Mouse (Mus musculus) neural tube, embryonic 12.5 days (tissue): ENCODE results near the gene Tert. TPM values are rescaled to one million over a fixed set of nuclear protein-coding genes. Genes with fewer than 3 reads are reported as not detected.

ENCODE experiments used
- ATAC-seq: fragments of 200-750 bp; cut with Nextera tagmentation; 2 replicates; pipeline ENCODE4 v1.8.0; 2017; ENCODE audit warnings: low read depth, mild to moderate bottlenecking, moderate TSS enrichment, moderate library complexity; ENCODE audit not compliant: low FRiP score
- H3K27ac ChIP-seq: fragments of 300-500 bp; sonication (generic); 2 replicates; pipeline ENCODE4 v1.5.1; 2016
- H3K27me3 ChIP-seq: fragments of 300-500 bp; sonication (generic); replicated peaks from 2 replicates; pipeline ENCODE4 v1.6.1; 2016; ENCODE audit warnings: mild to moderate bottlenecking
- H3K36me3 ChIP-seq: fragments of 300-500 bp; sonication (generic); 2 replicates; pipeline ENCODE4 v1.6.1; 2016; ENCODE audit warnings: mild to moderate bottlenecking
- H3K4me1 ChIP-seq: fragments of 300-500 bp; sonication (generic); 2 replicates; pipeline ENCODE4 v1.6.1; 2016
- H3K4me2 ChIP-seq: fragments of 300-500 bp; sonication (generic); replicated peaks from 2 replicates; pipeline ENCODE4 v1.6.1; 2016; ENCODE audit warnings: mild to moderate bottlenecking
- H3K4me3 ChIP-seq: fragments of 300-500 bp; sonication (generic); 2 replicates; pipeline ENCODE4 v1.5.1; 2016
- H3K9ac ChIP-seq: fragments of 300-500 bp; sonication (generic); 2 replicates; pipeline ENCODE4 v1.6.1; 2016; ENCODE audit warnings: mild to moderate bottlenecking
- H3K9me3 ChIP-seq: fragments of 300-500 bp; sonication (generic); 2 replicates; pipeline ENCODE4 v1.6.1; 2016; ENCODE audit warnings: mild to moderate bottlenecking
- WGBS: fragments of 180-500 bp; shearing (Covaris S2); methylation state at CpG from one replicate; pipeline ENCODE4 v1.1.7; 2016; 5-methylcytosine and 5-hydroxymethylcytosine counted together
- polyA plus RNA-seq: library from polyadenylated mRNA; unstranded; fragments of >200 nt; fragmentation: Nextera tagmentation; extraction: Ambion mirVana; gene quantifications from 2 replicates; pipeline ENCODE4 v1.2.1, GENCODE M21; 2016

The Tert gene
- 5.6 and 6.1 TPM in 2 replicates for polyA plus RNA-seq

DNA sequence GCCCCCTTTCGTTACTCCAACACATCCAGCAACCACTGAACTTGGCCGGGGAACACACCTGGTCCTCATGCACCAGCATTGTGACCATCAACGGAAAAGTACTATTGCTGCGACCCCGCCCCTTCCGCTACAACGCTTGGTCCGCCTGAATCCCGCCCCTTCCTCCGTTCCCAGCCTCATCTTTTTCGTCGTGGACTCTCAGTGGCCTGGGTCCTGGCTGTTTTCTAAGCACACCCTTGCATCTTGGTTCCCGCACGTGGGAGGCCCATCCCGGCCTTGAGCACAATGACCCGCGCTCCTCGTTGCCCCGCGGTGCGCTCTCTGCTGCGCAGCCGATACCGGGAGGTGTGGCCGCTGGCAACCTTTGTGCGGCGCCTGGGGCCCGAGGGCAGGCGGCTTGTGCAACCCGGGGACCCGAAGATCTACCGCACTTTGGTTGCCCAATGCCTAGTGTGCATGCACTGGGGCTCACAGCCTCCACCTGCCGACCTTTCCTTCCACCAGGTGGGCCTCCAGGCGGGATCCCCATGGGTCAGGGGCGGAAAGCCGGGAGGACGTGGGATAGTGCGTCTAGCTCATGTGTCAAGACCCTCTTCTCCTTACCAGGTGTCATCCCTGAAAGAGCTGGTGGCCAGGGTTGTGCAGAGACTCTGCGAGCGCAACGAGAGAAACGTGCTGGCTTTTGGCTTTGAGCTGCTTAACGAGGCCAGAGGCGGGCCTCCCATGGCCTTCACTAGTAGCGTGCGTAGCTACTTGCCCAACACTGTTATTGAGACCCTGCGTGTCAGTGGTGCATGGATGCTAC lies at the start of gene Tert:
TSS of gene Tert (plus strand) at position 167 of the 805 bp plus-strand sequence.
- Histone ChIP-seq H3K36me3 (peaks cover 4% of the 10 kb centered on the region; the same call in 1 of the 2 replicates), H3K27me3 (no peaks in the 10 kb centered on the region), H3K4me1 (peaks cover 12% of the 10 kb centered on the region), H3K27ac (no peak within 1 kb of the TSS), H3K9me3 (no peaks in the 10 kb centered on the region), H3K4me3 (peak within 1 kb of the TSS; percentile 52), H3K4me2 (peak within 1 kb of the TSS; percentile 92), H3K9ac (peak within 1 kb of the TSS; percentile 69)
- peak; percentile 78 for ATAC-seq
- WGBS, result 14% methylated on average over 47 of the region's 47 CpGs

DNA sequence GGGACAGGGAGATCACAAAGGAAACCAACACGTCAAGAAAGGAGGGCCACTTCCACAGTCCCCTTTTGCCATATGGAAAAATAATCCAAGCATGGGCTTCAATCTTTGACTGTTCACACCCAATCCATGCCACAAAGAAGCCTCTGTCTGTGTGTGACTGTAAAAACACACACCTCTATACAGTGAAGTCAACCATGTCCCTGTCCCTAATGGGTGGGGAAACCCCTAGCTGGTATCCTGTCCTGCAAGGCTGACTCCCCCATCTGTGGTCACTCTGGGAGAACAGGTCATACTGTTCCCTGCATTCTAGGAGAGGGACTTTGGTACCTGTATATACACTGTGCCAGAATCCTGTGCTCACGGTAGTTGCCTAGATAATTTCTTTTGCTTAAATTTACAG lies 49.4 kb upstream of the Tert start:
- H3K9ac ChIP-seq, result no peak overlapping the region
- no peaks in the 10 kb centered on the region for H3K9me3 ChIP-seq
- H3K27ac ChIP-seq, result no peak overlapping the region
- ATAC-seq, result no peak
- H3K27me3 ChIP-seq, result 0 out of 2 replicates have a peak, but pooled peaks cover 4% of the 10 kb centered on the region
- no peaks in the 10 kb centered on the region for H3K4me1 ChIP-seq
- H3K36me3 ChIP-seq, result no peaks in the 10 kb centered on the region
- H3K4me2 ChIP-seq, result no peak overlapping the region
- H3K4me3 ChIP-seq, result no peak overlapping the region
- 70% methylated on average over 2 of the region's 2 CpGs for WGBS

DNA sequence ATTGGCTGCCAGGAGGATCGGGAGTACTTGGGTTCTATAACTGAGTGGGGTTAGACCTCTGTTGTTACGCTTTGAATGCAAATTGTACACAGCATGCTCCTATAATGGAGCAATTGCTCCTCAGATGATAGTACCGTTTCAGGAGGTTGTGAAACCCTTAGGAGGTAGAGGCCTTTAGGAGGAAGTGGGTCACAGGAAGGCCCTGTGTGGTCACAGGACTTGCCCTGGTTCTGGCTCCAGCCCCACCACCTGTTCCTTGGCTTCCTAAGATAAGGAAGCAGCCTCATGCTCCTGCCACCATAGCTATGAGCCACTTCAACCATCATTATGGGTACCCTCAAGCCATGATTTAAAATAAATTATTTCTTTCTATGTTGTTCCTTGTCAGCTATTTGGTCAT lies 35.2 kb upstream of the Tert start:
- 81% methylated on average over 3 of the region's 3 CpGs for WGBS
- H3K4me2 ChIP-seq, result no peak overlapping the region
- H3K27me3 ChIP-seq, result peaks cover 3% of the 10 kb centered on the region; the same call in 1 of the 2 replicates
- ATAC-seq, result no peak
- no peak overlapping the region for H3K4me3 ChIP-seq
- H3K27ac ChIP-seq, result no peak overlapping the region
- no peaks in the 10 kb centered on the region for H3K9me3 ChIP-seq
- H3K9ac ChIP-seq, result no peak overlapping the region
- no peaks in the 10 kb centered on the region for H3K36me3 ChIP-seq
- H3K4me1 ChIP-seq, result no peaks in the 10 kb centered on the region

DNA sequence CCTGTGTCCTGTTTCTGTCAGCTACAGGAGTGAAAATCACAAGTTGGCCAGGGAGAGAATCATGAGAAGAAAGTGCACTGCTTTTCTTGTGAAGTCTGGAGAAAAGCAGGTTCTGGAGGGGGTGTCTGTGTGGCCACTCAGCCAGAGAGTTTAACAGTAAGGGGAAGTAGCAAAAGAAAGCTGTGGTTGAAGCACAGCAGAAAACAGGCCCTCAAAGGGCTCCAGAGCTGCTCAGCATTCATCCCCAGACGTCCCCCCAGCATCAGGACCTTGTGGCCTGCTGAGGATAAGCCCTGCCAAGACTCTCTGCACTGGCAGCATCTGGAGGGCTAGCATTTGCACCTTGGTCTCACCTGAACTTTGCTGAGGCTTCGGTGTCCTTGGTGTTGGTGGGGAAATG lies 34.2 kb upstream of the Tert start:
- Histone ChIP-seq H3K9ac (no peak overlapping the region), H3K4me2 (no peak overlapping the region), H3K4me1 (no peaks in the 10 kb centered on the region), H3K4me3 (no peak overlapping the region), H3K9me3 (no peaks in the 10 kb centered on the region), H3K27ac (no peak overlapping the region), H3K27me3 (peaks cover 3% of the 10 kb centered on the region; the same call in 1 of the 2 replicates), H3K36me3 (no peaks in the 10 kb centered on the region)
- WGBS, result 46% methylated on average over 2 of the region's 2 CpGs
- no peak for ATAC-seq

DNA sequence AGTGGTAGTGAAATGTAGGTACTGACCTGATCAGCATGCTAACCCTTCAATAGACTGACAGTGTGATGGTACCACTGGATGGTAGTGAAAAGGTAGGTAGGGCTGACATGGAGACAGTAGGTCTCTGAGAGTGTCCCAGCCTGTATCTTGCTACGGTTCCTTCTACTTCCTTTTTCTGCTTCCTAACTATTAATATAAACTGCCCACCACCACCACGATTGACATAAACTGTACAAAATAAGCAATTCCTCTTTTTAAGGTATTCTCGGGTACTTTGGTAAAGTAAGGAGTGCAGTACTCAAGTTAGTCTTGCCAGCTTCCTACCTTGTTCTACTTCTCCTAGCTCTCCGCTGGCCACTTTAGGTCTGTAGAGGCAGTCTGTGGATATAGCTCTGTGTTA lies 30.4 kb upstream of the Tert start:
- Histone ChIP-seq H3K4me1 (no peaks in the 10 kb centered on the region), H3K4me3 (no peak overlapping the region), H3K27me3 (peaks cover 6% of the 10 kb centered on the region; the same call in 1 of the 2 replicates), H3K9ac (no peak overlapping the region), H3K36me3 (no peaks in the 10 kb centered on the region), H3K27ac (no peak overlapping the region), H3K4me2 (no peak overlapping the region), H3K9me3 (no peaks in the 10 kb centered on the region)
- ATAC-seq, result no peak
- 74% methylated on average over 4 of the region's 4 CpGs for WGBS

DNA sequence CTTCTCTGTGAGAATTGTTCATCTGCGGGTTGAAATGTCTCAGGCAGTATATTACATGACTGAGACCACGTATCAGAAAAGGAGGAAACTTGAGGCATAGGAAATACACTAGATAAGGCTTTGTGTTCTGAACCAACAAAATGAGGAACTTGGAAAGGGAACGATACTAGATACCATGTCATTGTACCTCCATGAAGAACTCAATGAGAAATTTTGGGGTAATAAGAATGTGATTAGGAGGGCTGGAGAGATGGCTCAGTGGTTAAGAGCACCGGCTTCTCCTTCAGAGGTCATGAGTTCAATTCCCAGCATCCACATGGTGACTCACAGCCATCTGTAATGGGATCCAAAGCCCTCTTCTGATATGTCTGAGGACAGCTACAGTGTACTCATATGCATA lies 26.5 kb upstream of the Tert start:
- Histone ChIP-seq H3K4me3 (no peak overlapping the region), H3K4me2 (no peak overlapping the region), H3K27me3 (peaks cover 2% of the 10 kb centered on the region; the same call in 1 of the 2 replicates), H3K36me3 (no peaks in the 10 kb centered on the region), H3K9me3 (no peaks in the 10 kb centered on the region), H3K4me1 (peaks cover 13% of the 10 kb centered on the region), H3K9ac (no peak overlapping the region), H3K27ac (no peak overlapping the region)
- 88% methylated on average over 4 of the region's 4 CpGs for WGBS
- ATAC-seq, result no peak

DNA sequence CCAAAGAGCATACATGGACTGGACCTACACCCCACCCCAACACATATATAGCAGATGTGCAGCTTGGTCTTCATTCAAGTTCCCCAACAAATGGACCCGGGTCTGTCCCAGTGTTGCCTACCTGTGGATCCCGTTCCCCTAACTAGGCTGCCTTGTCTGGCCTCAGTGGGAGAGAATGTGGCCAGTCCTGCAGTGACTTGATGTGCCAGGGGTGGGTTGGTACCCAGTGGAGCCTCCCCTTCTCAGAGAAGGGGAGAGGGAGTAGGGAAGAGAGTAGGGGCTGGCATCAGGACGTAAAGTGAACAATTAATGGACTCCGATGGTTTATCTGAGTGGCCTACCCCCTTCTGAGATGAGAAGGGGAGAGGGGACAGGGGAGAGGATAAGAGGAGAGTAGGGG lies 23.7 kb upstream of the Tert start:
- 61% methylated on average over 4 of the region's 4 CpGs for WGBS
- Histone ChIP-seq H3K27me3 (0 out of 2 replicates have a peak, but pooled peaks cover 2% of the 10 kb centered on the region), H3K9ac (peak overlapping the region; percentile 79), H3K4me3 (peak overlapping the region; percentile 90), H3K4me2 (peak overlapping the region; percentile 97), H3K27ac (no peak overlapping the region), H3K9me3 (no peaks in the 10 kb centered on the region), H3K36me3 (peaks cover 20% of the 10 kb centered on the region), H3K4me1 (peaks cover 13% of the 10 kb centered on the region)
- ATAC-seq, result 0 out of 2 replicates have a peak, but pooled peaks have one; percentile 17

DNA sequence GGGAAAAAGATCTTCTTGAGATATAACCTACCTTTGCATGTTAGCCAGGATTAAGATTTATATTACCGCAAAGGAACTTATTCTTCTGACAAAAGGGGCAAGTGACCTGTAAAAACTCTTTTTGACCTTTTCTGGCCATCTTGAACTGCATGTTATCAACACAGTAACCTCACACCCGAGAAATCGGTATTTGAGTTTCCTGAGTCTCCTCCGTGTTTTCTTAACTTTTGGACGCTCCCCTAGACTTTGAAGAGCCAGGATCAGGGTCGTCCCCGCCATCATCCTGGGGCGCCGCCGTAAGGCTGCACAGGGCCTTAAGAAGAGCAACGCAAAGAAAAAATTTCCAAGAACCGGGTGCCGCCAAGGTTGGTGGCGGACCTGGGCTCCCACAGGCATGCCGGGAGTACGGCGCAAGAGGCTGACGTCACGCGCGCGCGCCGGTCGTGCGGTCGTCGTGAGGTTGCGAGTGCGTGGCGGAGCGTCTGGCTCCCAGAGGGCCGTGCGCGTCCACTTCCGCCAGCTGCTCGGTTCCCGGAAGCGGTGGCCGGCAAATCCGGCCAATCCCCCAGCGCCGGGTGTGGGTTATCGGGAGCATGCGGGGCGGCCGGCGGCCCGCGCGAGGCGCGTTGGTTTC lies 23.1 kb upstream of the Tert start, which contains the start of gene Clptm1l:
TSS of gene Clptm1l (plus strand) at position 485 of the 634 bp plus-strand sequence.
- no peaks in the 10 kb centered on the region for H3K9me3 ChIP-seq
- peak within 1 kb of the TSS; percentile 90 for H3K4me3 ChIP-seq
- peak within 1 kb of the TSS; percentile 79 for H3K9ac ChIP-seq
- WGBS, result under 1% methylated on average over 53 of the region's 53 CpGs
- 0 out of 2 replicates have a peak, but pooled peaks cover 2% of the 10 kb centered on the region for H3K27me3 ChIP-seq
- peak; percentile 97 for ATAC-seq
- H3K4me2 ChIP-seq, result peak within 1 kb of the TSS; percentile 97
- H3K4me1 ChIP-seq, result peaks cover 13% of the 10 kb centered on the region
- H3K36me3 ChIP-seq, result peaks cover 26% of the 10 kb centered on the region
- no peak within 1 kb of the TSS; the same call in 1 of the 2 replicates for H3K27ac ChIP-seq

DNA sequence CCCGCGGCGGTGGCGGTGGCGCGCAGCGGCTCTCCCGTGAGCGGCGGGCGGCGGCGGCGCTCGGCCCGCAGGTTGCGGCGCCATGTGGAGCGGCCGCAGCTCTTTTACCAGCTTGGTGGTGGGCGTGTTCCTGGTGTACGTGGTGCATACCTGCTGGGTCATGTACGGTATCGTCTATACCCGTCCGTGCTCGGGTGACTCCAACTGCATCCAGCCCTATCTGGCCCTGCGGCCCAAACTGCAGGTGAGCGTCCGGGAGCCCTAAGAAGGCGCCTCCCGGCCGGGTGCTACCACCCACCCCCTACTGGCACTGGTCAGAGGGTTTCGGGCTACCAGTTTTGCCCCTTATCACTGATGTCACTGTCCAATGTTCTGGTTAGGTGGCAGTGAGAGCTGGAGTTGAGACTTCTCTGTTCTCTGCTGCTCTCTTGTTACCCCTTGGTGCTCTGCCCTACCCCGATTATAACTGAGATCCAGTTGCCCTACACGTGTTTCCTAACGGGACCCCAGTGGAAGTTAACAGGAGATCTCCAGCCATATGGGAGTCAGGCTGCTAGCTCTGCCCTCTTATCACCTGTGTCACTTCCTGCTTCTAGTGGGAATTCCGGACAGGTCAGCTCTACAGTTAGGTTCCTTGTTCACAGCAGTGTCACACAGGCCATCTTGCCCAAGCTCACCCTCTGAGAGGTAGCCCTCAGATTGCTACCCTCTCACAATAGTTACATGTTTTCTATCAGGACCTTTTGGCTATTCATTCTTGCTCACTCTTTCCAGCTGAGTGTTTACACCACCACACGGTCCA lies 22.4 kb upstream of the Tert start:
- peak overlapping the region; percentile 79 for H3K9ac ChIP-seq
- ATAC-seq, result peak; percentile 83

DNA sequence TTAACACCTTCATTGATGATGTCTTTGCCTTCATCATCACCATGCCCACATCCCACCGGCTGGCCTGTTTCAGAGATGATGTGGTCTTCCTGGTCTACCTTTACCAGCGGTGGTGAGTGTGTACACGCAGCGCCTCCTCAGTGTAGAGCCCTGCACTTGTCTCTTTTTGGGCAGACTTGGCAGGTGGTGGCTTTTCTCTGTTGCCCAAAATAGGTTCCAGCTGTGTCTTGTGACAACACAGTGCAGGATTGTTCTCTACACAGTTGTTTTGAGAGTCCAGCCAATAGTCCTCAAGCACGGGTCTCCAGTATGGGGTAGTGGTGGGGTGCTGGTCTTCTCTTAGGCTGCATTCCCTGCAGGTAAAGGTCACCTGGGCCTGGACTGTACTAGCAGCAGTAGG lies 8.3 kb upstream of the Tert start:
- Histone ChIP-seq H3K9me3 (no peaks in the 10 kb centered on the region), H3K4me1 (no peaks in the 10 kb centered on the region), H3K4me2 (no peak overlapping the region), H3K9ac (no peak overlapping the region), H3K27me3 (no peaks in the 10 kb centered on the region), H3K36me3 (peaks cover 82% of the 10 kb centered on the region), H3K27ac (no peak overlapping the region), H3K4me3 (no peak overlapping the region)
- ATAC-seq, result no peak
- WGBS, result 96% methylated on average over 5 of the region's 5 CpGs

More for the DNA sequence above, 22.4 kb upstream of the Tert start:
- H3K27me3 ChIP-seq, result no peaks in the 10 kb centered on the region
- peak overlapping the region; percentile 97 for H3K4me2 ChIP-seq
- H3K36me3 ChIP-seq, result peaks cover 33% of the 10 kb centered on the region
- H3K27ac ChIP-seq, result no peak overlapping the region; the same call in 1 of the 2 replicates
- 4% methylated on average over 39 of the region's 39 CpGs for WGBS
- H3K4me1 ChIP-seq, result peaks cover 13% of the 10 kb centered on the region
- H3K9me3 ChIP-seq, result no peaks in the 10 kb centered on the region
- peak overlapping the region; percentile 90 for H3K4me3 ChIP-seq

DNA sequence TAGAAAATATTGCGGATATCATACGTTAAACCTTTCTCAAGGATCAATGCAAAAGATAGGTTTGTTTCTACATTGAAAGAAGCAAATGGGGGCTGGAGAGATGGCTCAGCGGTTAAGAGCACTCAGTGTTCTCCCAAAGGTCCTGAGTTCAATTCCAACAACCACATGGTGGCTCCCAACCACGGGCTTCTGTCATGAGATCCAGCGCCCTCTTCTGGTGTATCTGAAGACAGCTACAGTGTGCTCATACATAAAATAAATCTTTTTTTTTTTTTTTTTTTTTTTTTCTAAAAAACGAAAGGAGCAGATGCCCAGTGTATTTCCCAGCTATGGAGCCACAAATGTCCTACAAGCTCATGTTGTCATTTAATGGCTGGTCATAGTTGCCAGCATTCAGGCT lies 6.1 kb upstream of the Tert start:
- H3K9ac ChIP-seq, result no peak overlapping the region
- H3K36me3 ChIP-seq, result peaks cover 61% of the 10 kb centered on the region
- H3K4me3 ChIP-seq, result no peak overlapping the region
- 73% methylated on average over 6 of the region's 6 CpGs for WGBS
- no peak for ATAC-seq
- H3K27me3 ChIP-seq, result no peaks in the 10 kb centered on the region
- no peaks in the 10 kb centered on the region for H3K9me3 ChIP-seq
- H3K4me1 ChIP-seq, result no peaks in the 10 kb centered on the region
- H3K27ac ChIP-seq, result no peak overlapping the region
- no peak overlapping the region for H3K4me2 ChIP-seq

DNA sequence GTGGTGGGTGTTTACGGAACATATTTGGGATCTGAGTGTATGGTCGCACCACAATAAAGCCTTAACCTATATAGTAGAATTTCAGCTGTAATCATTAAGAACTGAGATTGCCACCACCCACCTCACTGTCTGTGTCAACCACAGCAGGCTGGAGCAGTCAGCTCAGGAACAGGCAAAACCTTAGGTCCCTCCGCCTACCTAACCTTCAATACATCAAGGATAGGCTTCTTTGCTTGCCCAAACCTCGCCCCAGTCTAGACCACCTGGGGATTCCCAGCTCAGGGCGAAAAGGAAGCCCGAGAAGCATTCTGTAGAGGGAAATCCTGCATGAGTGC lies 334 bp upstream of the Tert start:
- H3K9ac ChIP-seq, result peak overlapping the region; percentile 69; the same call in 1 of the 2 replicates
- peak overlapping the region; percentile 52 for H3K4me3 ChIP-seq
- WGBS, result 44% methylated on average over 6 of the region's 6 CpGs
- no peak overlapping the region for H3K27ac ChIP-seq
- peak overlapping the region; percentile 92 for H3K4me2 ChIP-seq
- H3K9me3 ChIP-seq, result no peaks in the 10 kb centered on the region
- ATAC-seq, result peak; percentile 29; the same call in 1 of the 2 replicates
- H3K4me1 ChIP-seq, result peaks cover 12% of the 10 kb centered on the region
- no peaks in the 10 kb centered on the region for H3K27me3 ChIP-seq
- peaks cover 9% of the 10 kb centered on the region; the same call in 1 of the 2 replicates for H3K36me3 ChIP-seq
